Mouse (Mus musculus) c-Kit-positive CD71-positive TER-119-positive erythroid progenitor cells, embryonic 14.5 days (primary cell): ENCODE data around the gene Thsd4.

Experiments
- DNase-seq: peaks from one replicate; pipeline ENCODE4 v3.0.0-alpha.2; 2013; ENCODE audit warnings: low spot score

The Thsd4 gene

DNA sequence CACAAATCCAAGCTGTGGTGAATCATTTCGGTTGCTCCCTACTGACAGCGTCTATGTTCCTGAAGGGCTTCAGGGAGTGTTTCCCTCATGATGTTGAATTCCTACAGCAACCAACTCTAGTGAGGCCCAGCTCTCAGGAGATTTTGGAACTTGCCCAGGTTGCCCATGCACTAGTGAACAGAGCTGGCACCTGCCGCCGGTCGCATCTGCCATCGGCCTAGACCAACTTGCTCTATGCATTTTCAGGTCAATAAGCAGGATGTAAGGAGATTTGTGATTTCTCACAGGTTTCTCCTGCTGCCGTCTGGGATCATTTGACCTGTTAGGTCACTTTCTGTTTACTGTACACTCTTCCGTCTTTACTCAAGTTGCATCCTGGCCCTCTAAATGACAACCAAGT lies 454.6 kb downstream of the Thsd4 start:
- no peak for DNase-seq

DNA sequence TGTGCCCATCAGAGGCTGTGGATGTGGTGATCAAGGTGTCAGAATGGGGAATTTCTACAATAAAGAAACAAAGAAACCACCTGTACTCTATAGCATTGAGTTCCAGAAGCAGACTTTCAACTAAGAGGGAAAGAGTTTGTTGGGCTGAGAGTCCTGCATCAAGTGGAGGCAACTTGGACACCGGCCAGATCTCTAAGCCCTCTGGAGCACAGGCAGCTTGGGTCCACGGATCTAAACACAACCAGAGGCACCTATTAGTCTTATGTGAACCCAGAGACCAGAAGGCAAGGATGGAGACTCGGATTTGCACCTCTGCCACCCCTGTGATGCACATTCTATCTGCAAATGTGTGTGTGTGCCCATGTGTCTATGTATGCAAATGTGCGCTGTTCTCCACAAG lies 456.7 kb downstream of the Thsd4 start:
- no peak for DNase-seq

DNA sequence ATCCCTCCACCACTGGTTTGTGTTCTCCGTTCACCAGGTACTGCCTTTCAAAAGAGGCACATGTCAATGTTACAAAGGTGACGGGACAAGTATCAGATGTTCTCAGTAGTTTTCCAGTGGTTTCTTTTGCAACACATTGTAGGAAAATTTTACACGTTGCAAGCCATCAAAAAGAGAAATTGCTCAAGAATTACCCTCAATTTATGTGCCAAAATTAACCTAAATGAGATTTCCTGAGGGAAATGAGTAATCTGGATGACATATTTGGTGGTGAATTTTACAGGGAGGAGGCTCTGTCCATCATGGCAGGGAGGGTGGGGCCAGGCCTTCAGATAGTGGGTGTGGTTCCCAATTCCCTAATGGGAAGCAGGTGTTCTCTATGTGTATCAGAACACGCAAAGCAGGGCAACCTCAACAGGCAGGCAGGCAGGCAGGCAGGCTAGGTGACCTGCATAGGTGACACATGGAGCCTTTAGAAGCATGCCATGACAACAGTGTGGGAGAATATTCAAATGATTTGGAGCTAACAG lies 458.6 kb downstream of the Thsd4 start:
- no peak for DNase-seq

DNA sequence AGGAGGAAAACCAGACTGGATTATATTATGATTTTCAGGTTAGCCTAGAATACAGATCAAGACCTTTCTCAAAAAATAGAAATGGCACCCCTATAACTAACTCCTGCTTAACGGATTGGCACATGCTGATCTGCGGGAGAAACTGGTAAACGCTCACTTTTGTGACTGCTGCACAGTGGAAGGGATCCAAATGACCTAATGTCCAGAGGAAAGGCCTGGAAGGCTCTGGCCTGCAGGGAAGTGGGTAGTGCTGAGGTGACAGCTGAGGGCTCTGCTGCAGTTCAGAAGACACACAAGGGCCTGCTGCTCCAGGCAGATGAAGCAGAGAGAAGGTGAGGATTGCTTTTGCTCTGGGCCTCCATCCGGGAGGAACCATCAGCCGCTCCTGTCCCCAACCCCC lies 465.7 kb downstream of the Thsd4 start:
- no peak for DNase-seq

DNA sequence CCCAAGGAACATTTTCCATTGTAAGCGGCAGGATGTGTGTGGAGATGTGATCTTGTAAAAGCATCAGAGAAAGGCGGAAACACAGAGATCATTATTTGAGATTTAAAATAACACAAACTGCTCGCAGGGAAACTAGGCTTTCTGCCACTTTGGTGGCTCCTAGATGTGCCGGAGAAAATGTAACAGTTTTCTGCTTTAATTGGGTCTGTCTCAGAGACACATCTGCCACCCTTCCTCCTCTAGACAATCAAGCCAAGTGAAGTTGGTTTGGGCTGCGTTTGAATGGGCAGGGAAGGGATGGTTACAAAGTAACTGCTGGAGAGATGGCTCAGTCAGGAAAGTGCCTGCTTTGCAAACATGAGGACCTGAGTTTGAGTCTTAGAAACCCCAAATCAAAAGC lies 466.9 kb downstream of the Thsd4 start:
- no peak for DNase-seq

DNA sequence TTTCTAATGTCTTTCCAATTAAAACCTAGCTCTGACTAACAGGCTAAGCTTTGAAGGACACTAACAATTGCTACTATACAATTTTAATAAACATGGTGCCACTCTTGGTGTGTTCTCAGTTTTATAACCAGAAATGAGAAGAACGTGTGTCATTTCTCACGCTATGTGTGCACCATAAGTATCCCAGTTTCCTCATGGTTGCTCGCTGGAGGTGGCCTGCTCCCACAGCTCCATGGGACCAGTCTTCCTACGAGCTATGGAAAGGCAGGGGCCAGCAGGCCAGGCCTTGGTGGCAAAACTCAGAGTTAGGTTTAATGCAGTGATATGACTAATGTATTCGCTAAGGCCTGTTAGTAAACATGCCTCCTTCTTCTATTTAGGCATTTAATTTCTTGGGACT lies 468.7 kb downstream of the Thsd4 start:
- DNase-seq, result no peak

DNA sequence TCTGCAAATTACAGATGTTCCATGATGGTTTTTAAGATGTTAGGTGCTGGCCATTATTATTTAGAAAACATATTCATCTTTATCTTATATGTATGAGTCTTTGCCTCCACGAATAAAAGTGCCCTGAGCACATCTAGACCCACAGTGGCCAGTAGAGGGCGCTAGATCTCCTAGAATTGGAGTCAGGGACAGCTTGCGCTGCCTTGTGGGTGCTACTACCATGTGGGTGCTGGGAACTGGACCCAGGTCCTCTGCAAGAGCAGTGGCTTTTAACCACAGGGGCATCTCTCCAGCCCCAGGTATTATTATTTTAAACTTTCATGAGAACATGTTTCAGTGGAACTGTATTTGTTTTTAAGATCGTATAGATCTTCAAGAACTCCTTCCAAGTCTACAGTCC lies 469.4 kb downstream of the Thsd4 start:
- DNase-seq, result peak; percentile 8

DNA sequence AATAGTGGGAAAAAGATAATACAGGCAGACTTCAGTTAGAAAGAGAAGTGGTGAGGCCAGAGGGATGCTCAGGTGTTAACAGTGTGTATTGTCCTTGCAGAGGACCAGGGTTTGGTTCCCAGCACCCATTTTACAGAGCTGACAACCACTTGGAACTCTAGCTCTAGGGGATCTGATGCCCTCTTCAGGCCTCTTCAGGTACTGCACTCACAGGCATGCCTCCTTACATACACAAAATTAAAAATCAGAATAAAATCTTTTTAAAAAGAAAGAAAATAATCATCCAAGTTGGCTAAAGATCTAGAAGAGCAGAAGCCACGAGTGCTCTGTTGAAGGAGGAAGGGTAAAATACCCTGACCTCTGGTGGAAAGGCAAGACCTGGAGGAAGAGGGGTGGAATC lies 478.7 kb downstream of the Thsd4 start:
- DNase-seq, result no peak

DNA sequence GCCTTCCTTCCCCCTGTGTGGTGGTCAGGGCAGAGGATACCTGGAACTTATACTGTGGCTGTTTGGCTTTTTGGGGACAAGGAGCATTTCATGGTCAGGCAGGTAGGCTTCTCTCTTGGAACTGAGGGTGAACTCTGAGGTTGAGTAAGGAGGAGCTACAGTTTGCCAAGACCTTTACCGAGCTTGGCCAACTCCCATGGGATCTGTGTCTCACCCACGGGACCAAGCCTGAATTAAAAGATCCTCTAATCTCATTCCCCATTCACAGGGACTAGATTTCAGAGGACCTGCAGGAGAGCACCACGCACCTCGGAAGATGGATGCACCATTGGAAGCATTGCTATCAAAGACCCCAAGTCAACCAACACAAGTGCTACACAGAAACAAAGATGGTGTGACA lies 487.0 kb downstream of the Thsd4 start:
- no peak for DNase-seq

DNA sequence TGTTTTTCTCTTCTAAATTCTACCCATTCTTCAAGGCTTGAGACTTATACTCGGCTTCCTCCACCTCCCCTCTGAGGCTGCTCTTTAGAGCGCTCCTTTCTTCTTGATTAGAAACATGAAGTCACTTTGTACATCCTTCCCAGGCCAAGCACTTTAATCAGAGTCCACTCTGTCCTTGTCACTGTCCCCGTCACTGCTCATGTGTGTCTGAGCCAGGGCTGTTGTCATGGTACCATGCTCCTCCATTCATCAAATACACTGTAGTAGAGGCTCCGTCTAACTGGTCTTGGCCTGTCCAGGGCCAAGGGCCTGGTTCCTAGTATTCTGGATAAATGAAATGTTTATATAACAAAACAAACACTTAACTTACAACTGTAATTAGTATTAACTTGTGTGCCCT lies 494.6 kb downstream of the Thsd4 start:
- no peak for DNase-seq

DNA sequence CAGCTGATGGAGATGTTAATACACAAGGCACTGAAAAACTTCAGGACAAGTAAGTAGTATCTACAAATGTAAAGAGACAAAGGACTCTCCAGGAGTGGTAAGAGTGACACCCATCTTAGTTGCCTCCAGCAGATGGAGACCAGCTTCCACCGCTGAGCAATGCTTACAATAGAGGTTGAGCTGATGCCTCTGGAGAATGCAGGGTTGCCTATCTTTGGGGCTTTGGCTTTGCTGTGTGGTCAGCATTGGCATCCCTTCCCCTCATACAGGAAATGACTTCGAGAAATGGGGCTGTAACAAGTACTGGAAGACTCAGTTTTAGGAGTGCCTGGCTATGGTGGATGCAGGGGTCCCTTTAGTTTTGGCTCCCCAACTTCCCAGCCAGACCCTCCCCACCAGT lies 495.1 kb downstream of the Thsd4 start:
- no peak for DNase-seq

DNA sequence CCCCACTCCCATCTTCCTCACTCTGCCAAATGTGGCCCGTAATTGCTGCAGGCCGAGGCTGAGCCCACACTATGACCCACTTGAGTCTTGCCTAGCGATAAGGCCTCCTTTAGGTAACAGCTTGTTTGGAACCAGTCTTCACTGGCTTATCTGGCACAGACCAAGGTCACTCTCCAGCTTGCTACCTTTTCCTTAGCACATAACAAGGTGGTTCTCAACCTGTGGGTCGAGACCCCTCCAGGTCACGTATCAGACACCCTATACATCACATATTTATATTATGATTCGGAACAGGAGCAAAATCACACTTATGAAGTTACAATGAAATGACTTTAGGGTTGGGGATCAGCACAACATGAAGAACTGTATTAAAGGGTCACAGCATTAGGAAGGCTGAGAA lies 495.9 kb downstream of the Thsd4 start:
- DNase-seq, result no peak

DNA sequence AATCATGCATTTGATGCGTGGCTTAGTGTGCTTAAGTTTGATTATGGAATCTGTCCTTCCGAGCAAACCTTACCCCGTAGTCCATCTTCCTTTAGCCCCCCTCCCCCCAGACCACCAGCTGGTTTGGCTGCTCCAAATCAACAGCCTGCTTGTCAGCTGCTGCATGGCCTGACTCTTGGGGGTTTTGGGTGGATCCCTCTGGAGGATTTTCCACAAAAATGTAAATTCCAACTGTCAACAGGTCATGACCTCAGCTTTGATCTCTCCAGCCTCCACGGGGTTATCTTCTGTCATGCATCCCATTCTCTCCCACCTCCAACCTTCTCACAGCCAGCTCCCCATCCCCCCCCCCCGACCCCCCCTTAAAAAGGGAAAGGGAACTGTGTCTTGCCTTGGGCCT lies 496.9 kb downstream of the Thsd4 start:
- DNase-seq, result no peak

DNA sequence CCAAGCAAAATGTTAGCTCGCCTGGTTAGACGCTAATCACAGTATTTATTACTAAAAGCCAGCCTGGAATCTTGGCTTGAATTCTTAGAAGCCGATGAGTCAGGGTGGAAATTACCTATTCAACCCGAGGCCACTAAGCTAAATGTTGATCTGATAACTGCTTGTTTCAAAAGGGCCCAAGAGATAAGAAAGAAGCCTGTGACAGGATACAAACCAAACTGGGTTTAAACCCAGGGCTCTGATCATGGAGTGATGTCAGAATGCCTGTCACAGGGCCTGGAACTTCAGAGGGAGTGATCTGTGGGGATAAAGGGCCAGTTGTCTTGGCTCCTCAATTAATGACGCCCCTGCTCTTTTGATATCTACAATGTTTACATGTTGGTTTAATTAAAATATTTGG lies 497.3 kb downstream of the Thsd4 start:
- DNase-seq, result no peak

DNA sequence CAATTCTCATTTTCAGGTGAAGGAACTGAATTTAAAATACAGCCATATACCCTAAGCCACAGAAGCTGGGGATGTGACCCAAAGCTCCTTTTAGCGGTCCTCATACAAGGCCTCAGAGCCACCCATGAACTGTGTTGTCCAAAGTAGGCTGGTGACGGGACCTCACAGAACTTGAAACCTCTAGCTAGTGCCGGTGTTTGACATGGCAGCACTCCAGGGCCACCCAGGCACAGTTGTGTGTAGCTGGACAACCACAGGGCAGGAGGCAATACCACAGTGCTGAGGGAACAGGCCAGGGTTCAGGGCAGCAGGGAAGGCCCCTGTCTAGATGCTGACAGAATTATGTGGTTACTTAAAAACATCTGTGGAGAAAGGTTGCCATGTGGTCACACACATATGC lies 499.5 kb downstream of the Thsd4 start:
- DNase-seq, result no peak

DNA sequence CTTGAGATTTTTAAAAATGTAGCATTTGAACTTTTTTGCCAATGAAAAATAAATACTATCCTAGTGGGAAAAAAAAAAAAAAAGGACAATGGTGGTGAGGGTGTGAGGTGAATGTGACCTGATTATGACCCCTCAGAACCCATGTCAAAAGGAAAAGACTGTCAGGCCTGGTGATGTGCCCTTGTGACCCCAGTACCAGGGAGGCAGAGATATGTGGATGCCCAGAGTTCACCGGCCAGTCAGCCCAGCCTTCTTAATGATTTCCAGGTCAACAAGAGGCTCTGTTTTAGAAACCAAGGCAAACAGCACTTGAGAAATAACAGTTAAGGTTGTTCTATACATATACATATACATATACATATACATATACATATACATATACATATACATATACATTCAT lies 501.4 kb downstream of the Thsd4 start:
- DNase-seq, result no peak

DNA sequence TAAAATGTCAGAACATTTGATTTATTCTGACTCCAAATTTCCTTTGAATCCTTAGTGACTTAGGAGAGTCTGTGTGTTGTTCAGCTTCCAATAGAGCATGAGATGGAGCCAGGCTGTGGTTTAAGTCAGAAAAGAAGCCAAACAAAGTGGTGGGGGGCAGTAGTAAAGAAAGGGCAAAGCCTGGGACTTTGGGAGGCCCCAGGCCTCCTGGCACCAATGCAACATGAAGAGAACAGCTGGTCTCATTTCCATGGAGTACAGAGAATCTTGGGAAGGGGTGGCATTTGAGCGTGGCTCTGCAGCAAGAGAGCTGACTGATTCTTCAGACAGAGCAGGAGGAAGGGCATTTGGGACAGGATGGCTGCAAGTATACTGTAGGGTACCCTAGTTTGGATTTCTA lies 511.6 kb downstream of the Thsd4 start:
- DNase-seq, result no peak

DNA sequence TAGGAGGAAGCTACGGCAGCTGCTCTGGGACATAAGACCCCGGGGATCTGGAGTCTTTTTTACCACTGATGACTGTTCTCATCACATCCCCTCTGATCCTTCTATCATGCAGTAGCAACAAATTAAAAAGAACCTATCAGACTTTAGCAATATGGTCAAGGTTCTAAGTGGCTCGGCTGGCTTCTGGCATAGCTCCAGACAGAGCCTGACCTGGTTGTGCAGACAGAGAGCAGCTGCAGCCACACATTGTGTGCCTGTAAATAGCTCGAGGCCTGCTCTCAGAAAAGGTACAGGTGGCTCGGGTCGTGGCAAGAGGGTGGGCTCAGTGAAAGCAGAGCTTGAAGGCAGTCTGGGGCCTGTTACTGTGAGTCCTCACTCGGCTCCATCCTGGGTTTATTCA lies 512.9 kb downstream of the Thsd4 start:
- no peak for DNase-seq

DNA sequence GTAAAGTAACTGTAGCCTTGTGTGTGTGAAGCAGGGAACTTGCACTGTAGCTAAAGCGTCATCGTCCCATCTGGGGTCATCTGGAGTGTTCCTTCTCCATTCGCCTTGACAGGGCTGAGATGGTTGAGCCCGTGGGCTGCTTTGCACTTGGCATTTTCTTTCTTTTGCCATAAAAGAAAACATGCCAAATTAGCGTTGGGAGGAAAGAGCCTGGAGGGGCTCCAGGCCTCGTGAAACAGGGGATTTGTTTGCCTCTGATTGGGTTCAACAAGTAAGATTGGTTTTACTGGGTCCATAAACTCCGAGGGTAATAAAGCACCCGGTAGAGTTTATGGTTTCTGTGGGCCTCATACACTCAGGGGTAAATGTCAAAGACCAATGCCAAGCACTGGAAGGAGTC lies 519.5 kb downstream of the Thsd4 start:
- no peak for DNase-seq

DNA sequence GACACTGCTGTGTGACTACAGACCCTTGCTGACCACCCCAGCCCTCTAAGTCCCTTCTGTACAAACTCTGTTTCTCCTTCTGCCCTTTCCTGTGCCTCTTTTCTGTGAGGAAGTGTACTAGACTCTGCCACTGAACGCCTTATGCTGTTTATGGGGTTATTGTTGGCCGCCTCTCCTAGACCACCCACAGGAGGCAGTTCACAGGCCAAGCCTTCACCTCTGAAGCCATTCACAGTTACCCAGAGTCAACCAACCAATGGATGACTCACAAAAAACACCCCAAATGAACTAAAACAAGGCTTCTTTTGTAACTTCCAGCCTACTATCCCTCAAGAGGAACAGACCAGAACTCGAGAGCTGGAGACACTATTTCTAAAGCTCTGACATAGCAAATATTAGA lies 520.4 kb downstream of the Thsd4 start:
- no peak for DNase-seq

DNA sequence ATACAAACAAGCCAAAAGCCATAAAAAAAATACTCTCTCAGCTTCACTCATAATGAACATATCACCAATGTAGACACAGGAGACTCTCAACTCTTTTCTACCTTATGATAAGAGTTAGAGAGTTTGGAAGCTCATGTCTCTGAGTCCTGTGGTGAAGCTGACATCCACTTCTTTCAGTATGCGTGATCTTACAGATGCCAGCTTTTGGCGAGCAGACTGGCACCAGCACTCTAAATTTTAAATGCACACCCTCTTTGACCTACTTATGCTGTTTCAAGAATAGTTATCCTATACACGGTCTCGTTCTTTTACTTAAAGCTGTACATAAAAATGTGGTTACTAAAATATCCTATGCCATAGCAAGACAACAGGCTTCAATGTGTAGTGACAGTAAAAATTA lies 524.1 kb downstream of the Thsd4 start:
- no peak for DNase-seq

DNA sequence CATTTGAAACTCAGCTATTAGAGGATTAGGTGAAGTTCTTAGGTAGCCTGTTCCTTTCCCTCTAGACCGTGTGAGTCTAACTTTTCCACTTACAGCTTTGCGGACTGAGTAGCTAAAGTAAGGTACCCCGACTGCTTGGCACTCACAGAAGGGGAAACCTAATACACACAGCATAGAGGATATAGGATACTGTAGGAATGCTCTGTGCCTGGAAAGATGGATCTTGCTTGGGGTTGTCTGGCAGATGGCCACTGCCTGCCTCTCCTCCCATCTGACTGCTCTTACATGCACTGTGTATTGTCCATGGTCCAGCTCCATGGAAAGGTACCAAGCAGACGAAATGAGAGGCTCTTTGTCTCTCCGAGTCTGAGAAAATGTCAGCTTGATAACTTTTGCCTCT lies 530.4 kb downstream of the Thsd4 start:
- DNase-seq, result no peak

DNA sequence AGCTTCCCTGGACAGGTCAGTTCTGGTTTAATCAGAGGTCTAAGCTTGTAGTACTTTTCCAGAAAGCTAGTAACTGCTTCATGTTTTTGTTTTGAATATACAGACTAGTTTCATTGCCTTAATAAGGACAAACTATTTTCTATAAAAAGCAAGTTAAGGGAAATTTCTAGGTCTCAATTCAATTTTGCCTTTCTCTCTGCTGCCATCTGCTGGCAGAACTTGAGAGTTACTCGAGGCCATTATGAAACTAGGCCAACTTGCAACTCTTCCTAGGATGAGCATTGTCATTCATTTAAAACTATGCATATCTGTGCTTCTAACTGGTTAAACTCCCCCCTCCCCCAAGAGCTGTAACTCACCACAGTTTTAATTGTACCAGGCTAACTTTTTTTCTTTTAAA lies 532.0 kb downstream of the Thsd4 start:
- peak; percentile 51 for DNase-seq

DNA sequence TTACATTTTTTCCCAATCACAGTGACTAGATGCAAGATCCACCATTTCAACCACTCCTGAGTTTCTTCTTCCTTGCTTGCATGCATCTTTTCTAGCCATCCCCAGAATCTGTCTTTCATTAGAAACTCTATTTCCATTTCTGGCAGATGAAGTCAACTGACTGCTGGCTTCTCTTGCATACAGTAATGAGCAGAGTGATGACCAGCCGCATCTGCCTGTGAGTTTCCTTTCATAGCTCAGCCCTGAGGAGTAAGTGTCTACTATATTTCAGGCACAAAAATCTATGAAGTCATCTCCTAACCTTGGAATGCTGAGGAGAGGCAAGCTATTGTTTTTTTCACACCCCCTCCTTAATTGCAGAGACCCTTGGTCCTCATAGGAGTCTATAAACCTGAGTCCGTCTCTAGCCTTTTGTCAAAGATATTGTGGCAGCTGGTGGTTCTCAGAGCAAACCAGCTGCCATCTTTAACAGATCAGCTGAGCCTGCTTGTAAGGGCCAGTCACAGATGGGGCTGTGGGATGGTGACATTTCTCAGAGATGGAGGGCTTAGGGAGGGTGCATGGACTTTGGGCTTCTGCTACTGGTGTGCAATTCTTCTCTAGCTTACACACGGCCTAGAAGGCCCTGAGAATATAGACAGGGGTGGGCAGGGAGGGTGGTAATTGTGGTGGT lies 535.8 kb downstream of the Thsd4 start:
- no peak for DNase-seq

DNA sequence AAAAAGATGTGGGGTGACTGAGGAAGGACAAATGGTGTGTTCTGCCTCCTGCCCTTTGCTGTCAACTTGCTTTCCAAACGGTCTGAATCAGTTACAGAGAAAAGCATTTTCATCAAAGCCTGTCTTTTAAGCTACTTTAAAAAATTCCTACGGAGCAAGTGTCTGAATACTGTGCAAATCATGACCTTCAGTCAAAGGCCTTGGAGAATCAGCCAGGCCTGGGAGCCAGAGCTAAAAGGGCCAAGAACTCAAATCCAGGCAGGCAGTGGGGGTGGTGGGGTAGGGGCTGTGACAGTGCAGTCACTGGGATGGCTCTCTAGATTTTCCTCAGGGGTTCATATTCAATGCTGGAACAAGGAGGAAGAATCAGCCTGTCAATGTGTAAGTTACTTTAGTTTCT lies 540.7 kb downstream of the Thsd4 start:
- no peak for DNase-seq
